Mouse (Mus musculus): ENCODE measurements around the gene Stip1. TPM values are rescaled to one million over a fixed set of nuclear protein-coding genes. Genes with fewer than 3 reads are reported as not detected.

Stip1 gene
- total and polyA plus RNA-seq, 2 experiments from 2014 or later, result 94.6 to 98.3 TPM

GRCm38 (mm10) chr19:6979001-6979479 is 60.7 kb downstream of the Stip1 start:
- H3K27ac ChIP-seq (ENCODE audit: low read depth), result peak overlapping the region; percentile 73
- ATAC-seq (ENCODE audit: insufficient read depth, low read depth) (no peak), DNase-seq (ENCODE audit: low spot score) (no peak)
- H3K36me3 ChIP-seq (replicated peaks; ENCODE audit: control insufficient read depth, insufficient read depth, low read length), result peaks cover 30% of the 10 kb centered on the region
- TF ChIP-seq EP300 (IDR thresholded peaks at IDR 0.05; ENCODE audit: low read depth), result no peak
- TF ChIP-seq CTCF (IDR thresholded peaks at IDR 0.05; ENCODE audit: low read depth), result no peak
- H3K9ac ChIP-seq (replicated peaks; ENCODE audit: low read depth, low read length), result peak overlapping the region; percentile 61
- H3K4me1 ChIP-seq (ENCODE audit: control insufficient read depth, insufficient read depth), result peaks cover 29% of the 10 kb centered on the region
- 4% methylated on average over 11 of the region's 11 CpGs for WGBS
- H3K4me3 ChIP-seq (ENCODE audit: low read depth, low read length), result peak overlapping the region; percentile 75
- H3K9me3 ChIP-seq (replicated peaks; ENCODE audit: control insufficient read depth, low read length), result no peaks in the 10 kb centered on the region
- no peaks in the 10 kb centered on the region for H3K27me3 ChIP-seq (ENCODE audit: control insufficient read depth, insufficient read depth, low read length)
- peak overlapping the region; percentile 83 for H3K4me2 ChIP-seq (ENCODE audit: low read depth, low read length)

GRCm38 (mm10) chr19:6978639-6978974 is 61.2 kb downstream of the Stip1 start:
- H3K9me3 ChIP-seq (replicated peaks; ENCODE audit: control insufficient read depth, low read length), result no peaks in the 10 kb centered on the region
- peak overlapping the region; percentile 61; the same call in 1 of the 2 replicates for H3K9ac ChIP-seq (replicated peaks; ENCODE audit: low read depth, low read length)
- H3K4me1 ChIP-seq (ENCODE audit: control insufficient read depth, insufficient read depth), result peaks cover 31% of the 10 kb centered on the region
- no peak for DNase-seq (ENCODE audit: low spot score)
- H3K36me3 ChIP-seq (replicated peaks; ENCODE audit: control insufficient read depth, insufficient read depth, low read length), result peaks cover 26% of the 10 kb centered on the region
- peak overlapping the region; percentile 83 for H3K4me2 ChIP-seq (ENCODE audit: low read depth, low read length)
- peak overlapping the region; percentile 75 for H3K4me3 ChIP-seq (ENCODE audit: low read depth, low read length)
- no peak for ATAC-seq (ENCODE audit: insufficient read depth, low read depth)
- TF ChIP-seq CTCF (IDR thresholded peaks at IDR 0.05; ENCODE audit: low read depth) (no peak), EP300 (IDR thresholded peaks at IDR 0.05; ENCODE audit: low read depth) (no peak)
- 23% methylated on average over 3 of the region's 3 CpGs for WGBS
- H3K27ac ChIP-seq (ENCODE audit: low read depth), result peak overlapping the region; percentile 73
- no peaks in the 10 kb centered on the region for H3K27me3 ChIP-seq (ENCODE audit: control insufficient read depth, insufficient read depth, low read length)

GRCm38 (mm10) chr19:6977759-6978638 is 61.8 kb downstream of the Stip1 start:
- TF ChIP-seq EP300 (IDR thresholded peaks at IDR 0.05; ENCODE audit: low read depth) (no peak), CTCF (IDR thresholded peaks at IDR 0.05; ENCODE audit: low read depth) (no peak)
- Histone ChIP-seq H3K9ac (replicated peaks; ENCODE audit: low read depth, low read length) (0 out of 2 replicates have a peak overlapping the region, but pooled peaks have one; percentile 61), H3K36me3 (replicated peaks; ENCODE audit: control insufficient read depth, insufficient read depth, low read length) (peaks cover 23% of the 10 kb centered on the region), H3K27ac (ENCODE audit: low read depth) (peak overlapping the region; percentile 28; the same call in 1 of the 2 replicates), H3K4me1 (ENCODE audit: control insufficient read depth, insufficient read depth) (peaks cover 31% of the 10 kb centered on the region), H3K4me3 (ENCODE audit: low read depth, low read length) (no peak overlapping the region), H3K9me3 (replicated peaks; ENCODE audit: control insufficient read depth, low read length) (no peaks in the 10 kb centered on the region), H3K27me3 (ENCODE audit: control insufficient read depth, insufficient read depth, low read length) (no peaks in the 10 kb centered on the region), H3K4me2 (ENCODE audit: low read depth, low read length) (peak overlapping the region; percentile 83; the same call in 1 of the 2 replicates)
- WGBS, result 67% methylated on average over 13 of the region's 13 CpGs
- DNase-seq (ENCODE audit: low spot score), result no peak
- ATAC-seq (ENCODE audit: insufficient read depth, low read depth), result no peak

- peaks cover 23% of the 10 kb centered on the region for H3K4me1 ChIP-seq (ENCODE audit: control insufficient read depth, insufficient read depth)
- peak within 1 kb of the TSS; percentile 77 for H3K4me3 ChIP-seq (ENCODE audit: low read depth, low read length)
- DNase-seq (ENCODE audit: low spot score) (peak; percentile 76), ATAC-seq (ENCODE audit: insufficient read depth, low read depth) (no peak)
- H3K36me3 ChIP-seq (replicated peaks; ENCODE audit: control insufficient read depth, insufficient read depth, low read length), result peaks cover 15% of the 10 kb centered on the region
- peak within 1 kb of the TSS; percentile 81 for H3K9ac ChIP-seq (replicated peaks; ENCODE audit: low read depth, low read length)
- H3K9me3 ChIP-seq (replicated peaks; ENCODE audit: control insufficient read depth, low read length), result no peaks in the 10 kb centered on the region
- H3K4me2 ChIP-seq (ENCODE audit: low read depth, low read length), result peak within 1 kb of the TSS; percentile 98
- peak; percentile 38 for TF ChIP-seq CTCF (IDR thresholded peaks at IDR 0.05; ENCODE audit: low read depth)
- TF ChIP-seq EP300 (IDR thresholded peaks at IDR 0.05; ENCODE audit: low read depth), result no peak
- 0% methylated on average over 16 of the region's 16 CpGs for WGBS
- peak within 1 kb of the TSS; percentile 86 for H3K27ac ChIP-seq (ENCODE audit: low read depth)
- H3K27me3 ChIP-seq (ENCODE audit: control insufficient read depth, insufficient read depth, low read length), result no peaks in the 10 kb centered on the region
Observed at GRCm38 (mm10) chr19:6975537-6976521, 63.9 kb downstream of the Stip1 start, which contains the start of gene Plcb3. Gene Plcb3, minus strand, starts transcription at chr19:6976470.
